Mouse (Mus musculus) kidney, postnatal 0 days (tissue): ENCODE data around the gene Col15a1. TPM values are rescaled to one million over a fixed set of nuclear protein-coding genes. Genes with fewer than 3 reads are reported as not detected.

Source experiments
- ATAC-seq: fragments of 200-750 bp; cut with Nextera tagmentation; replicated peaks from 2 replicates; pipeline ENCODE4 v1.8.0; 2017; ENCODE audit warnings: low read depth, moderate number of reproducible peaks, moderate TSS enrichment, moderate library complexity; ENCODE audit not compliant: low FRiP score
- DNase-seq: peaks from one replicate; pipeline ENCODE4 v3.0.0-alpha.2; 2016; ENCODE audit warnings: low spot score
- H3K27ac ChIP-seq: fragments of 300-500 bp; sonication (generic); 2 replicates; pipeline ENCODE4 v1.5.1; 2014; ENCODE audit warnings: mild to moderate bottlenecking
- H3K27me3 ChIP-seq: fragments of 300-500 bp; sonication (generic); 2 replicates; pipeline ENCODE4 v1.6.1; 2014; ENCODE audit warnings: low read length, mixed read lengths; ENCODE audit not compliant: insufficient read depth
- H3K36me3 ChIP-seq: fragments of 300-500 bp; sonication (generic); 2 replicates; pipeline ENCODE4 v1.6.1; 2014; ENCODE audit warnings: low read length, mixed read lengths; ENCODE audit not compliant: insufficient read depth
- H3K4me1 ChIP-seq: fragments of 300-500 bp; sonication (generic); replicated peaks from 2 replicates; pipeline ENCODE4 v1.6.1; 2014; ENCODE audit warnings: antibody characterized with exemption, low read length, mixed read lengths; ENCODE audit not compliant: insufficient read depth
- H3K4me2 ChIP-seq: fragments of 300-500 bp; sonication (generic); 2 replicates; pipeline ENCODE4 v1.6.1; 2014; ENCODE audit warnings: mild to moderate bottlenecking, low read length, moderate library complexity, mixed read lengths
- H3K4me3 ChIP-seq: fragments of 300-500 bp; sonication (generic); replicated peaks from 2 replicates; pipeline ENCODE4 v1.5.1; 2014; ENCODE audit warnings: low read depth, low read length
- H3K9ac ChIP-seq: fragments of 300-500 bp; sonication (generic); 2 replicates; pipeline ENCODE4 v1.6.1; 2014; ENCODE audit warnings: low read depth, low read length
- H3K9me3 ChIP-seq: fragments of 300-500 bp; sonication (generic); replicated peaks from 2 replicates; pipeline ENCODE4 v1.6.1; 2016; ENCODE audit warnings: low read length, inconsistent platforms, mixed read lengths
- CTCF ChIP-seq: IDR thresholded peaks from 2 replicates; pipeline ENCODE4 v1.5.1; 2016; ENCODE audit warnings: antibody characterized with exemption, low read depth, mild to moderate bottlenecking, moderate library complexity
- whole genome bisulfite sequencing: fragments of 180-500 bp; shearing (Covaris S2); extraction: QIAGEN DNeasy Blood & Tissue Kit; methylation state at CpG from one replicate; pipeline ENCODE4 v1.1.7; 2014; 5-methylcytosine and 5-hydroxymethylcytosine counted together
- polyA plus RNA-seq: library from polyadenylated mRNA; unstranded; fragments of >200 nt; fragmentation: Nextera tagmentation; extraction: Ambion mirVana; gene quantifications from 2 replicates; pipeline ENCODE4 v1.2.1, GENCODE M21; 2015

Col15a1 gene
- polyA plus RNA-seq, 1 experiment from 2014 or later: 46.5 TPM

DNA sequence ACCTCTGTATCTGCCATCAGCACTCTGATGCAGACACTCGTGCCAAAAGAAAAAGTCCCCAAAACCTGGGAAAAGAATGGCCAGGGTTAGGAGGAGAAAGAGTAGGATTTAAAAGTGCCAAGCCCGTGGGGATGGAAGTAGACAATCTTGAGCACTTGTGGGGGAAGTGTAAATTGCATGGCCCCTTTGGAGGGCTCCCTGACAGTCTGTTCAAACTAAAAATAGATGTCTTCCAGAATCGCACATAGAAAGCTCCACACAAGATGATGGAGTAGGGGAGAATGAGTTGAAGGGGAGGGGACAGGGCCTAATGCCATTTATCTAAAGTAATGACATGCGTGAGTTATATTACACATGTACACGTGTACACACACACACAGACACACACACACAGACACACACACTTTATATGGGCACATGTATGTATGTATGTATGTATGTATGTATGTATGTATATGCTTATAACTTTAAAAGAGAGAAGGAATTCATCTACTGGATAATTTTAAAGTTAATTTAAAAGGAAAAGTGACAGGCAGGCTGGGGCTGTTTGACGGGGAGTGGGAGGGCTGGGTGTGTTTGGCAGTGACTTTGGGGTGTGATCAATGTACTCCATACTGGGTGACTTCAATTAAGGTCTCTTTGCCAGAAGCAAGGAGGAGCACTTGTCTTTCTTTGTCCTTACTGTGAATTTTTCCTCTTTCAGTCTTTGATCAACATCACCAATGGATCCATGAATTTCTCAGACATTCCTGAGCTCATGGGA, 74.1 kb downstream of the Col15a1 start:
- Histone ChIP-seq H3K36me3 (no peaks in the 10 kb centered on the region), H3K27me3 (no peaks in the 10 kb centered on the region), H3K27ac (no peak overlapping the region), H3K4me1 (peaks cover 7% of the 10 kb centered on the region), H3K4me2 (no peak overlapping the region), H3K4me3 (no peak overlapping the region), H3K9ac (no peak overlapping the region), H3K9me3 (no peaks in the 10 kb centered on the region)
- ATAC-seq (no peak), DNase-seq (no peak)
- TF ChIP-seq CTCF: no peak
- WGBS: 65% methylated on average over 6 of the region's 6 CpGs

GRCm38 (mm10) chr4:47284311-47284710, 76.3 kb downstream of the Col15a1 start:
- no peaks in the 10 kb centered on the region for H3K27me3 ChIP-seq
- H3K36me3 ChIP-seq: no peaks in the 10 kb centered on the region
- no peak overlapping the region for H3K4me2 ChIP-seq
- H3K4me1 ChIP-seq: peaks cover 7% of the 10 kb centered on the region
- H3K27ac ChIP-seq: no peak overlapping the region
- H3K9me3 ChIP-seq: no peaks in the 10 kb centered on the region
- ATAC-seq: no peak
- H3K9ac ChIP-seq: no peak overlapping the region
- no peak overlapping the region for H3K4me3 ChIP-seq
- DNase-seq: no peak
- no peak for TF ChIP-seq CTCF
- WGBS: 74% methylated on average over 6 of the region's 6 CpGs

DNA sequence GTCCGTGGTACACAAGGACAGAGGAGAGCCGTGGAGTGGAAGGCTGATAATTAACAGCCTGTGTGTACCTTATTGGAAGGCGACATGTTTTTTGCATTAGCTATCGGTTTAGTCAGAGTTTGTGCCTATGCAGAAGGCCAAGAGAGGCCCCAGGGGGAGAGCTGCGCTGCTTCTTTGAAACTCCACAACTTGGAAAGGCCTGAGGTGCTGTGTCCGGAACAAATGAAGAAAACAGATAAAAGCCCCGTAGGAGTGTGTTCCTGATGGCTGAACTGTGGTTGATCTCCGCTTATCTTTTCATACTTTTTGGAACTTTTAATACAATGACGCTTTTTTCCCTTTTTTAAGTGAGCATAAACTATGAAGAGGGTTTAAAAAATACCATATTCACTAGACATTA, 76.9 kb downstream of the Col15a1 start:
- DNase-seq (no peak), ATAC-seq (no peak)
- Histone ChIP-seq H3K27ac (no peak overlapping the region), H3K4me3 (no peak overlapping the region), H3K36me3 (no peaks in the 10 kb centered on the region), H3K9me3 (no peaks in the 10 kb centered on the region), H3K4me1 (peaks cover 7% of the 10 kb centered on the region), H3K27me3 (no peaks in the 10 kb centered on the region), H3K4me2 (no peak overlapping the region), H3K9ac (no peak overlapping the region)
- TF ChIP-seq CTCF: no peak
- WGBS: 46% methylated on average over 9 of the region's 9 CpGs

- Histone ChIP-seq H3K36me3 (no peaks in the 10 kb centered on the region), H3K4me1 (peaks cover 7% of the 10 kb centered on the region), H3K9ac (no peak overlapping the region), H3K4me2 (no peak overlapping the region), H3K27ac (no peak overlapping the region), H3K9me3 (no peaks in the 10 kb centered on the region), H3K27me3 (no peaks in the 10 kb centered on the region), H3K4me3 (no peak overlapping the region)
- ATAC-seq (no peak), DNase-seq (no peak)
- 85% methylated on average over 3 of the region's 3 CpGs for WGBS
- no peak for TF ChIP-seq CTCF
Measured at GRCm38 (mm10) chr4:47286599-47287147, 78.7 kb downstream of the Col15a1 start.

DNA sequence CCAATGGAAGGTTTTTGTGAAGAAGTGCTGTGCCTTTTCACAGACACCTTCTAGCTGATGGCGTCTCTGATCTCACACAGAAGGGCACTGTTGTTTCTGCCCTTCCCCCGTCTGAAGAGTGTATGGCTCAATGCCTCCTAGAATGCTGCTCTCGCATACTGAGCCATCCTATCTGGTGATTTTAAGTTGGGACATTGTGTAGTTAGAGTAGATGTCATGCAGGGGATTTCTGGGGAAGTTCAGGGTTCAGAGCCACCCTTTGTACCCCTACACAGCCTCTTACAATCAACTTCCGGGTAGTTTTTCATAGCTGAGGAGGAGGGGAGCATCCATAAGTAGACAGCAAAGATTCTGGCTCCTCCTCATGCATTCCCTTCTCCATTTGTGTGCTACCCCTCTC, 79.5 kb downstream of the Col15a1 start:
- no peak for ATAC-seq
- no peak overlapping the region for H3K9ac ChIP-seq
- H3K36me3 ChIP-seq: no peaks in the 10 kb centered on the region
- H3K4me3 ChIP-seq: no peak overlapping the region
- WGBS: 76% methylated on average over 4 of the region's 4 CpGs
- H3K4me2 ChIP-seq: no peak overlapping the region
- no peak for DNase-seq
- no peaks in the 10 kb centered on the region for H3K9me3 ChIP-seq
- TF ChIP-seq CTCF: no peak
- H3K27me3 ChIP-seq: no peaks in the 10 kb centered on the region
- no peak overlapping the region for H3K27ac ChIP-seq
- H3K4me1 ChIP-seq: peaks cover 7% of the 10 kb centered on the region

- no peak overlapping the region for H3K27ac ChIP-seq
- 83% methylated on average over 4 of the region's 4 CpGs for WGBS
- no peaks in the 10 kb centered on the region for H3K9me3 ChIP-seq
- ATAC-seq (no peak), DNase-seq (no peak)
- H3K9ac ChIP-seq: no peak overlapping the region
- H3K4me3 ChIP-seq: no peak overlapping the region
- H3K36me3 ChIP-seq: no peaks in the 10 kb centered on the region
- no peak for TF ChIP-seq CTCF
- peaks cover 7% of the 10 kb centered on the region for H3K4me1 ChIP-seq
- H3K4me2 ChIP-seq: no peak overlapping the region
- no peaks in the 10 kb centered on the region for H3K27me3 ChIP-seq
Measured at GRCm38 (mm10) chr4:47288306-47288705, 80.3 kb downstream of the Col15a1 start.

GRCm38 (mm10) chr4:47289526-47289925, 81.6 kb downstream of the Col15a1 start:
- Histone ChIP-seq H3K9ac (no peak overlapping the region), H3K4me2 (no peak overlapping the region), H3K27ac (no peak overlapping the region), H3K36me3 (no peaks in the 10 kb centered on the region), H3K27me3 (no peaks in the 10 kb centered on the region), H3K4me1 (peaks cover 11% of the 10 kb centered on the region), H3K4me3 (no peak overlapping the region), H3K9me3 (no peaks in the 10 kb centered on the region)
- no peak for TF ChIP-seq CTCF
- DNase-seq (no peak), ATAC-seq (no peak)
- 84% methylated on average over 3 of the region's 3 CpGs for WGBS
